Mouse (Mus musculus) thymus, postnatal 0 days (tissue): ENCODE results near the gene Ush2a. TPM values are rescaled to one million over a fixed set of nuclear protein-coding genes. Genes with fewer than 3 reads are reported as not detected.

ENCODE experiments used
- DNase-seq: peaks from one replicate; pipeline ENCODE4 v3.0.0-alpha.2; 2015; ENCODE audit warnings: low spot score
- polyA plus RNA-seq: library from polyadenylated mRNA; unstranded; fragments of >200 nt; fragmentation: Nextera tagmentation; extraction: Ambion mirVana; gene quantifications from 2 replicates; pipeline ENCODE4 v1.2.1, GENCODE M21; 2015

The Ush2a gene
- polyA plus RNA-seq, 1 experiment from 2014 or later, result not detected

DNA sequence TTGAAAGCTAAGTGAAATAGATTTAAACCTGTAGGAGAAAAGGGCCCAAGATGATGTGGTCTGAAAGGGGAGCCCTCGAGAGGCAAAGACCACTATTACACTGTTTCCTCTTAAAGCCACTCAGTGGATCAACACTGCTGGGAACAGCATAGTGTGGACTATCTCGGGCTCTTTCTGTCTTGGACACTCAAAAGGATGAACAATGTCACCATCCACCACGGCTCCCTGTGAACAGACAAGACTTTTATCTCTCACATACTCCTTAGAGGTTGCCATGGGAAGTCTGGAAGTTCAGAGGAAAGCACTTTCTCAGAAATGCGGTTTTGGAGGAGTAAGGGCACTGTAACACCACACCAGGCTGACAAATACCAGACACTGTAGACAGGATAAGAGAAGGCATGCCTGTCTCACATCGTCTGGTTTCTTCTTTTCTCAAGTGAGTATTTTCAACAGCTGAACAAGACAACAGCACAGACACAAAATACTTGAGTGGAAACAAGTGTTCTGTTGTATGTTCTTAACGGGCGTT lies 124.0 kb downstream of the Ush2a start:
- no peak for DNase-seq

DNA sequence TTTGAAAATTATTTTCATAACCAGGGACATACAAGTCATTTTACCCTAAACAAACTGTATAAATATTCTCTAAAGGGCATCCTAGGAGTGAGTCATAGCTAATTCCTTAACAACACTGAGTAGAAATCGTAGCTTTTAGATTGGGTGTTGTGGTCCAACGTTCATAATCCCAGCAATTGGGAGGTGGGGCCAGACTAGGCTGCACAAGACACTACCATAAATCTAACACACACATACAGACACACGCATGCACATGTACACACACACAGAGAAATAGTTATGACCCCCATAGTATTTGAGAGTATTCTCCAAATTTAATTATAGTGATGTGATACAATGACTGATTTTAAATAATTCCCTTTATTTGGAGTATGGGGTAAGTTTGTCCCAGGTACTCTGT lies 125.5 kb downstream of the Ush2a start:
- no peak for DNase-seq

GRCm38 (mm10) chr1:188387820-188388471 lies 126.1 kb downstream of the Ush2a start:
- no peak for DNase-seq

GRCm38 (mm10) chr1:188390080-188390479 lies 128.3 kb downstream of the Ush2a start:
- no peak for DNase-seq

DNA sequence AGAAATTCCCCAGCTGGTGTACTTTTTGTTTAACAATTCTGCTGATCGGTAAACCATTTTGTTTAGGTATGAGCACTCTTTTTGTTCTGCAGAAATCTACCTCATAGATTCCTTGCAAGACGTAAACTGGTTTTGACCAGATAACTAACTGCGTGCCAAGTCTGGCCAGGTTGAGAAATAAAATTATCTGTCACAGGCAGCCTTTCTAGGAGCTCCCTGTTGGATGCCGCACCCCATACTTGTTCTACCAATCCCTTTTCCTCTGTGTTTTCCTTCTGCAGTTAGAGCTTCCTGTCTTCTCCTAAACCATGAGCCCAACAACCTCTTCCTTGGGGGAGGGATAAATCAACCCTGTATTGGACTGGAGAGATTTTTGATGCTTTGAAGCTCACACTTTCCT lies 145.4 kb downstream of the Ush2a start:
- DNase-seq, result no peak

GRCm38 (mm10) chr1:188407613-188408386 lies 146.0 kb downstream of the Ush2a start:
- no peak for DNase-seq

GRCm38 (mm10) chr1:188410547-188410946 lies 148.7 kb downstream of the Ush2a start:
- no peak for DNase-seq

DNA sequence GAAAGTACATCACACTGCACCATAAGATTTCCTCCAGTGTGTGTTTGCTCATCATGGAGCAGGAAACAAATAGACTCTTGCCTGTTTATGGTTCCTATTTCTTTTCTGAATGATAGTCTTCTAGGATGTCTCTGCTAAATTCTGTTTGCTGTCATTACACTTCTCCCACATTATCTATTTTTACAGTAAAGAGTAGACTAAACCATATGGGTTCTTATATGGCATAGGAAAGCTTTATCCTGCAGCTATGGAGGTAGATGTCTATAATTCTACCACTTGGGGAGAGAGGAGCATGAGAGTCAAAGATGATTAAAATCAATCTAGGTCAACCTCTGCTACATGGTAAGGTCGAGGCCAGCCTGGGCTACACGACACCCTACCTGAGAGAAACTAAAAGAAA lies 158.7 kb downstream of the Ush2a start:
- no peak for DNase-seq

DNA sequence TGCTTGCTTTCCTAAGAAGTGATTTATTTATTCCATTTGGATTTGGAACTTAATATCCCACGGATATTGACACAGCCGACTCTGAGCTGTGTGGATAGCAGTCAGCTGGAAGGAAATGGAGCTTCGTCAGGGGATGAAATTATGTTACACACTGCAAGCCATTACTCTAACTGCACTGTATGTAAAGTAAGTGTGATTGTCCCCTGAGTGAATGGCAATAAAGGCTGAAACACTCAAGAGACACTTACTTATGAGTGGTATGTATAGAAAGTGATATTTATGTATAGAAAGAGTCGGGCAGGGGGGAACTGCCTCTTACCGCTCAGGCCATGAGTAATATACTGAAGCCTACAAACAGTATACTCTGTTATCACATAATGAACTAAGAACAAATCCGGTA lies 166.3 kb downstream of the Ush2a start:
- DNase-seq, result no peak

DNA sequence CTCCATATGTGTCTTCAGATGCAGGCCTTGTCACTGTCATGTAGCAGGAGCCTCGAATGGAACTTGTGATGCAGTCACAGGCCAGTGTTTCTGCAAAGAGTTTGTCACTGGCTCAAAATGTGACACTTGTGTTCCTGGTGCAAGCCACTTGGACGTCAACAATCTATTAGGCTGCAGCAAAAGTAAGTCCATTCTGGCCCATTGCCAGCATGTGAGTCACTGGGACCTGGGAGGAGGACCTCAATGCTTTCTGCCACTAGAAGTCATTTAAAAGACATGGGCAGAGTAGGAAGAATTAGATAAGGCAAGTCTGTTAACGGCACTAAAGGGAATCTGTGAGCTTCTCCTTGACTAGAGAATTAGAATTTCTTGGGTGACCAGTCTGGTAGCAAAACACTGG lies 168.9 kb downstream of the Ush2a start:
- DNase-seq, result no peak

DNA sequence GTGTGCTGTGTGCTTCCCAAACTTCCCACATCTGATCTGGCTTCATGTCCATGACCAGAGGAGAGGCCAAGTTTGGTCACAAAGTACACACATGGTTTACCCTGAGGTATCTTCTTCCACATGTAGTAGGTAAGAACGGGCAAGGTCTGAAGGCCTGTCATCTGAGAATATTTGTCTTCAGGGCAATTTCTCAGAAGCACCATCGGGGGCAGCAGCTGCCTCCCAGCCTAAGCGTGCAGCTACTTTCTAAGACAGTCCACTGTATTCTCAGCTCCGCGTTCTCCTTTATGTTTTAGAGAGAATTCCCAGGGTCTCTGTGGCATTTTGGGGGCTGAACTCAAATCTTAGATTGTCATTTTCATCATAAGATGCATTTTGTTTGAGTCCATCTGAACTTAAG lies 186.1 kb downstream of the Ush2a start:
- DNase-seq, result no peak

DNA sequence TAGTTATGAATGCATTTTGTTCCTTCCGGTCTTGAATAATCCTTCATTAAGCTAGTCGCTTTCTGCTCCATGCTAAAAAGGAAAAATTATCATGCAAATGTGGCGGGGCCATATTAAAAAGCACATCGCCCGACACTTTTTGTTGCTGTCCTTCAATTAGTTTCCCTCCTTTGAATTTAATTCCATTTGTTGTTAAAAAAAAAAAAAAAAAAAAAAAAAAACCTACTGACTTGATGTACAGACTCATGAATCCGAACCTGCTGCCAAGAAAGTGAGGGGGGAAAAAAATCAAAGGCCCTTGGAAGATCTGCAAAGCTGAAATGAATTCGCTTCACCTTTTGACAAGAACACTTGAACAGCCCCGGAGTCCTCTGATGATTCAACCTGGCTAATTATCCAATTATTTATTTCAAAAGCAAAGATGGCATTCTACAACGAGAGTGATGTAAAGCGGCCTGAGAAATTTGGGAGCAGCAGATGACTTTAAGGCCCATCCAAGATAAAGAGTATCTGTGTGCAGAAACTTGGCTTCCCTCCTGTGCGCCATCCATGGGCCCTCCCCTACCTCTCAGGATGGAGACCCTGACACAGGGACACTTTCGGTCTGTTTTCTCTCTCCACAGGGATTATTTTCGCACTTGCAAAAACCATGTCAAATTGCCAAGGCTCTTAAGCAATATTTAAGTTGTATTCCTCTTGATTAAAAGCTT lies 194.8 kb downstream of the Ush2a start:
- DNase-seq, result no peak

GRCm38 (mm10) chr1:188457221-188458008 lies 195.6 kb downstream of the Ush2a start:
- DNase-seq, result no peak

- DNase-seq, result no peak
These were observed 199.4 kb downstream of the Ush2a start for GRCm38 (mm10) chr1:188461203-188461602.

- DNase-seq, result no peak
These were observed 202.8 kb downstream of the Ush2a start for GRCm38 (mm10) chr1:188464653-188465052.

GRCm38 (mm10) chr1:188468371-188468783 lies 206.6 kb downstream of the Ush2a start:
- DNase-seq, result no peak

GRCm38 (mm10) chr1:188504958-188505357 lies 243.1 kb downstream of the Ush2a start:
- DNase-seq, result no peak

DNA sequence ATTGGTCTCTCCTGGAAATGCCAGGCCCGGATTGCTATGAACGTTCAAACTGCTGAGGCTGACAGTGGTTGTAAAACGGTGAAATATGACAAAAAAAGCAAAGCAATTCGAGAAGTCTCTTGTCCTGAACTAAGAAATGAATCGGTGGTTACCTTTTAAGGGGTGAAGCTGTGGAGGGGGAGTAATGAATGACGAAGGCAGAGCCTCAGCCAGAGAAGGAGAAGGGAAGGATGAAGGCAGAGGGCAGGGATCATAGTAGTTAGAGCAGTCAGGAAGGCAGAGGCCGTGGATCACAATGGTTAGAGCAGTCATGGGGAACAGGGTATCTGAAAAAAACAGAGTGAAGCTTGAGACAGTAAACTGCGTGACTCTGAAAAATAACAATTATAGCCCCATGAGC lies 257.0 kb downstream of the Ush2a start:
- no peak for DNase-seq

DNA sequence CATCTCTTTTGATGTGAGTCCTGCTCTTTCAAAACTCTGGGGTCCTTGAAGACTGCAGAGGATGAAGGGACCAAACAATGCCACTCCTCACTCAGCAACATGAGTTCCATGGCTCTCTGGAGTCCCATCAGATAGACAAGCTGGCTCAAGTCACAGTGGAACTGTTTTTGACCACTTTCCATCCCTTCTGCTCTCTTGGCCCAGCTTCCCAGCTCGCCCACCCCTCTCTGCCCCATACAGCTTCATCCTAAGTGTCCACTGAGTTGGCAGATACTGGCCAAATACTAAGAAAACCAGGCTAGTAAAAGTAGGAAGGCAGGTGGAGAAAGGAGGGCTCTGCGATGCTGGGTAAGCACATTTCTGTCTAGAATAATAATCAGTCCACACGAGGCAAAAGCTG lies 265.6 kb downstream of the Ush2a start:
- no peak for DNase-seq

DNA sequence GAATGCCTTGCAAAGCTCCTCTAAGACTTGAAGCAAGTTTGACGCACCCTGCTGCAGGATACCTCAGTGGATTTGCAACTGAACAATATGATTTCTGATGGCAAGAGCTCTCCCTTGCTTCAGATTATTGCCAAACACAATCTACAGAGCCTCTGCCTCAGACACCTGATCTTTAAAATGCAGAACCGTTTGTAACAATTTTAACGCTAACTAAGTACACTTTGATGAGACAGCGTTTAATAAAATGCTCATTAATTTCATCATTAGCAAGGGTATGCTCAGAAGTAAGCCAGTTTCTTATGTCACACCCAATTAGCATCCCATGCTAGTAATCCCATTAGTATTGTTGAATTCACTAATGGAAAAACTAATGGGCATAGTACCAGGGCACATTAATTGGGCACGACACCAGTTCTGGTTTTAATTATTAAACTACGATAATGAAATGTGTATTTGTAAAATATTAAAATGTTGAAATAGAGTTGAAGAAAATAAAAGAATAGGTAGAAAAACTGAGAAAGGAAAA lies 267.8 kb downstream of the Ush2a start:
- DNase-seq, result no peak

DNA sequence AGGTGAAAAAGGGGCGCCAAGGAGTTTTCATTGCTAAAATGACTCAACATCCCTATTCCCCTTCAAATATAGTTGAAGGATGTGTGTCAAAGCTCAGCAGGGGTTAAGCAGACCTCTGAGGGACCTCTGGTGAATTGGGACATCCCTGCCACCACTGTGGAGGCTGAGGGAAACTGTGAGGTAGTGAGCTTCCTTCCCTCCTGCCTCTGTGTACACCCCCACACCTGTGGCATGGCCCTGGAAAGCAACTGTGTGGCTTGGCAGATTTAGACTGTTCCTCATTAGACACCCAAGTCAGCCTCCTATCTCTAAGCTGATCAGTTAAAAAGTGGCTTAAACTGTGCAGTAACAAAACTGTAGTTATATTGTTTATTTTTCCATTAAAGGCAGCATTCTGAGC lies 275.2 kb downstream of the Ush2a start:
- DNase-seq, result no peak
